Mouse (Mus musculus): ENCODE measurements around the gene Scgb1b19. TPM values are rescaled to one million over a fixed set of nuclear protein-coding genes. Genes with fewer than 3 reads are reported as not detected.

The Scgb1b19 gene
- not detected in 2 replicates for polyA plus RNA-seq (2015; fragmentation: Nextera tagmentation; extraction: Ambion mirVana)

GRCm38 (mm10) chr7:33286991-33287390 lies at the start of gene Scgb1b19:
TSS of gene Scgb1b19 (plus strand) at chr7:33287291.

DNA sequence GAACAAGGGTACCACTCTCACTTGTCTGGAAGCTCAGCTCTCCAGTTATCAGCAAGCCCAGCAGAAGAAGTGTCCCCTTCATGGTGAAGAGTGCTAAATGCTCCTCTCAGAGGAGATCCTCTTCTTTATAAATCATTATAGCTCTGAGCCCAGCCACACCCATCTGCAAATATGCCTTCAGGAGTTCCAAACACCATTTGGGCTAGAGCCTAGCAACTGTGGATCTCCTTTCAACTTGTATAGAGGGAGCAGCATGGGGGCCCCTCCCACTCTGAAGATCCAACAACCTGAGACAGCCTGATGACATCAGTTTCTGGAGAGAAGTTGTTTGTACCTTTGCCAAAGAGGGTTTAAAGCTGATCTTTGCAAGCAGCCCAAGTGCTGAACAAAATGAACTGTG lies 6.9 kb upstream of the Scgb1b19 start, which contains the start of gene Scgb2b19:
Scgb2b19 (minus strand) TSS at position 101 of the 400 bp plus-strand sequence.

Other genes starting within 250 kb of the Scgb1b19 start
- gene Scgb2b17, start 230.7 kb upstream of the Scgb1b19 start, polyA plus RNA-seq (2015; fragmentation: Nextera tagmentation; extraction: Ambion mirVana) = not detected in 2 replicates
- not detected in 2 replicates for gene Scgb1b17, start 223.8 kb upstream of the Scgb1b19 start, polyA plus RNA-seq (2015; fragmentation: Nextera tagmentation; extraction: Ambion mirVana)
- gene Scgb2b18, start 113.4 kb upstream of the Scgb1b19 start, polyA plus RNA-seq (2015; fragmentation: Nextera tagmentation; extraction: Ambion mirVana) = not detected in 2 replicates
- not detected in 2 replicates for gene Scgb1b18, start 101.7 kb upstream of the Scgb1b19 start, polyA plus RNA-seq (2015; fragmentation: Nextera tagmentation; extraction: Ambion mirVana)
- not detected in 2 replicates for gene Scgb2b19, start 7.0 kb upstream of the Scgb1b19 start, polyA plus RNA-seq (2015; fragmentation: Nextera tagmentation; extraction: Ambion mirVana)
- not detected in 2 replicates for gene Scgb2b20, start 79.0 kb downstream of the Scgb1b19 start, polyA plus RNA-seq (2015; fragmentation: Nextera tagmentation; extraction: Ambion mirVana)
- not detected in 2 replicates for gene Scgb1b20, start 85.9 kb downstream of the Scgb1b19 start, polyA plus RNA-seq (2015; fragmentation: Nextera tagmentation; extraction: Ambion mirVana)
- gene Scgb2b21, start 233.2 kb downstream of the Scgb1b19 start, polyA plus RNA-seq (2015; fragmentation: Nextera tagmentation; extraction: Ambion mirVana) = not detected in 2 replicates

Measured in neural tube, postnatal 0 days (tissue).